Mouse (Mus musculus): ENCODE measurements at regions not wholly inside any gene's neighbourhood (a gene's known extent, or its start where the extent isn't known, plus 50 kb on each side); places are given as distances from the start of the nearest gene placed in this dataset.
A peak's percentile ranks its signal among the peaks of the same experiment; 100 is the strongest.

DNA sequence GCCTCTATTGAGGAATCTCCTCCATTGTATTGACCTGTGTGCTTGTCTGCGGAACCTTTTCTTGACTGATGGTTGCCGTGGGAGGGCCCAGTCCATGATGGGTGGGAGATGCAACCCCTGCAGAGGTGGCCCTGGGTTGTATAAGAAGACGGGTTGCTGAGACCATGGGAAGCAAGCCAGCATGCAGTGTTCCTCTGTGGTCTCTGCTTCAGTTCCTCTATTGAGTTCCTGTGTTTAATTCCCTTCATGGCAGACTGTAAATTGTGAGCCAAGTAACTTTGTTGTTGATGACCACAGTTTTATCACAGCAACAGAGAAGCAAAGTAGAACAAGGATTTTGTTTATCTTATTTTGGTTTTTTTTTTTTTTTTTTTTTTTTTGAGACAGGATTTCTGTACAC is 70.9 kb upstream of the Slc1a4 start:
- TF ChIP-seq CTCF (IDR thresholded peaks at IDR 0.05; ENCODE audit: extremely low read depth, insufficient read depth, insufficient read length, insufficient replicate concordance), result no peak
- no peak for TF ChIP-seq POLR2A (IDR thresholded peaks at IDR 0.05; ENCODE audit: low read depth, low read length)
- H3K36me3 ChIP-seq (ENCODE audit: control insufficient read depth, insufficient read depth, low read length), result no peaks in the 10 kb centered on the region
- no peaks in the 10 kb centered on the region; the same call in 1 of the 2 replicates for H3K4me1 ChIP-seq (ENCODE audit: control insufficient read depth, insufficient read depth, insufficient read length)
- no peaks in the 10 kb centered on the region for H3K27me3 ChIP-seq (ENCODE audit: control insufficient read depth, insufficient read depth, low read length)
- no peak overlapping the region for H3K27ac ChIP-seq (ENCODE audit: insufficient read depth, low read length)
- WGBS, result 36% methylated on average over 3 of the region's 3 CpGs
- DNase-seq (ENCODE audit: low read depth in 1 of 2, low spot score in 2 of 2), result no peak
- H3K4me3 ChIP-seq (ENCODE audit: extremely low read depth, insufficient read depth, insufficient read length), result no peak overlapping the region

DNA sequence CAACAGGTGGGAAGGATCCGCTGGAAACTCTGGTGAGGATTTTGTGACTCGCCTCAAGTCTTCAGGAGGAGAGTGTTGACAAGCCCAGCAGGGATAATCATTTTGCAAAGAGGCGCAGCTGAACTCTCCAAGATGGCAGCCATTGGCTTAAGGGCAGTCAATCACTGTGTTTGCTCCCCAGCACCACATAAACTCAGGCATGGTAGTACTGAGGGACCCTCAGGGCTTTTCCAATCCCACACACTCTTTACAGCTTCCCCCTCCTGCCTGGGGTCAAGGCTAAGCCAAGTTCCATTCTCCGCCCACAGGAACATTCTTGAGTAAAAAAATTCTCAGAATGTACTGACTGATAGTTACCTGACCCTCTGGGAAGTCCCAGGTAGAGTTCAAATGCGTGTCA is 72.0 kb upstream of the Slc1a4 start:
- Histone ChIP-seq H3K4me3 (ENCODE audit: extremely low read depth, insufficient read depth, insufficient read length) (no peak overlapping the region), H3K4me1 (ENCODE audit: control insufficient read depth, insufficient read depth, insufficient read length) (no peaks in the 10 kb centered on the region; the same call in 1 of the 2 replicates), H3K27me3 (ENCODE audit: control insufficient read depth, insufficient read depth, low read length) (no peaks in the 10 kb centered on the region), H3K27ac (ENCODE audit: insufficient read depth, low read length) (no peak overlapping the region), H3K36me3 (ENCODE audit: control insufficient read depth, insufficient read depth, low read length) (no peaks in the 10 kb centered on the region)
- DNase-seq (ENCODE audit: low read depth in 1 of 2, low spot score in 2 of 2), result no peak
- TF ChIP-seq POLR2A (IDR thresholded peaks at IDR 0.05; ENCODE audit: low read depth, low read length), result no peak
- TF ChIP-seq CTCF (IDR thresholded peaks at IDR 0.05; ENCODE audit: extremely low read depth, insufficient read depth, insufficient read length, insufficient replicate concordance), result no peak
- WGBS, result 92% methylated on average over 5 of the region's 5 CpGs

DNA sequence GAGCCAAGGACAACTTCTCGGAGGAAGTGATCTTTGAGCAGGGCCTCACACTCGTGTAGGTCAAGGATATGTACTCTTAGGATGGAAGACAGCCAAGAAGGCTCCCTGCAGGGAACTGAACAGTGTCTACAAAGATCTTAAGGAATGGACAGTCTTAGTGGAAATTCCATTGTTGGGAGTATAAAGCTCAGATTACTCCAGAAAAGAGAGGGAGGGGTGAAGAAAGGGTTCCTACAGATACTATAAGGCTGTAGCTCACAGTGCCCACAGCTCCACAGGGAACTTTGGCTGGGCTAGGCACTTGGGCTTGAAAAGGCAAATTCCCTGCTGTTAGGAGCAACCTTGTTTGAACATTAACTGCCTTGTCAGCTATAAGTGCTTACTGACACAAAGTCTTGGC is 85.6 kb upstream of the Slc1a4 start:
- no peak overlapping the region for H3K27ac ChIP-seq (ENCODE audit: insufficient read depth, low read length)
- no peak for TF ChIP-seq POLR2A (IDR thresholded peaks at IDR 0.05; ENCODE audit: low read depth, low read length)
- TF ChIP-seq CTCF (IDR thresholded peaks at IDR 0.05; ENCODE audit: extremely low read depth, insufficient read depth, insufficient read length, insufficient replicate concordance), result no peak
- H3K4me3 ChIP-seq (ENCODE audit: extremely low read depth, insufficient read depth, insufficient read length), result no peak overlapping the region
- H3K4me1 ChIP-seq (ENCODE audit: control insufficient read depth, insufficient read depth, insufficient read length), result no peaks in the 10 kb centered on the region
- H3K36me3 ChIP-seq (ENCODE audit: control insufficient read depth, insufficient read depth, low read length), result no peaks in the 10 kb centered on the region
- WGBS, result 83% methylated on average over 2 of the region's 2 CpGs
- H3K27me3 ChIP-seq (ENCODE audit: control insufficient read depth, insufficient read depth, low read length), result no peaks in the 10 kb centered on the region
- DNase-seq (ENCODE audit: low read depth in 1 of 2, low spot score in 2 of 2), result no peak

DNA sequence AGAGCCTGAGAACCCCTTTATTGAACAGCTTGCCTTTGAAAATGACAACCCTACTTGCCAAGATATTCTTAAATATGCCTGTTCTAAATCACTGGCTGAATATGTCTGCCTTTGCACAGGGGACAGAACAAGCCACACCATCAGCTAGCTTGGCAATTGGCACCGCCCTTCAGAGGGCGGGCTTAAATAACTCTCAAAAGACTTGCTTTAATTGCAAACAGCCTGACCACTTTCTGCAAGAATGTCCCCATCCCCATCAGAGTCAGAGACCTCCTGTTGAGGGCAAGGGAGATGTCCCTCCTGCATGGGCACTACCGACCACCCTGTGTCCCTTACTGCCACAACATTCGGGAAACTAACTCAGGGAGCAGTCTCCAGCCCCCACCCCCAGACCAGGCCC is 88.4 kb upstream of the Slc1a4 start:
- Histone ChIP-seq H3K36me3 (ENCODE audit: control insufficient read depth, insufficient read depth, low read length) (no peaks in the 10 kb centered on the region), H3K27me3 (ENCODE audit: control insufficient read depth, insufficient read depth, low read length) (no peaks in the 10 kb centered on the region), H3K4me3 (ENCODE audit: extremely low read depth, insufficient read depth, insufficient read length) (no peak overlapping the region), H3K27ac (ENCODE audit: insufficient read depth, low read length) (no peak overlapping the region), H3K4me1 (ENCODE audit: control insufficient read depth, insufficient read depth, insufficient read length) (no peaks in the 10 kb centered on the region)
- TF ChIP-seq CTCF (IDR thresholded peaks at IDR 0.05; ENCODE audit: extremely low read depth, insufficient read depth, insufficient read length, insufficient replicate concordance) (no peak), POLR2A (IDR thresholded peaks at IDR 0.05; ENCODE audit: low read depth, low read length) (no peak)
- 90% methylated on average over 4 of the region's 4 CpGs for WGBS
- DNase-seq (ENCODE audit: low read depth in 1 of 2, low spot score in 2 of 2), result no peak

DNA sequence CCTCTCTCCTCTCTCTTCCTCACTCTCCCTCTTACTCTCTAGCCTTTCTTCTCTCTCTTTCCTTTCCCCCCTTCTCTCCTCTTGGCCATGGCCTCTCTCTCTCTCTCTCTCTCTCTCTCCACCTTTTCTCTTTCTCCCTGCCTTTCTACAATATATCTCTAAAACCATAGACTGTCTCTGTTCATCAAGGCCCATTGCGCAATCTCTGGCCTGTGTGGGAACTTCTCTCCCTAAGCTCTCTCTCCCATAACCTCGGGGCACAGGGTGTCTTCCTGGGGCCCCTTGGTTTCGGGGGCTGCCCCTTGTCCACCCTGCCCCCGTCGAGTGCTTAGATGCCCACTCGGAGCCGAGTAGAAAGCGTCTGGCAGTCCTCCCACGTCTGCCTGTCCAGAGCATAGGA is 103.5 kb upstream of the Slc1a4 start:
- Histone ChIP-seq H3K27me3 (ENCODE audit: control insufficient read depth, insufficient read depth, low read length) (no peaks in the 10 kb centered on the region), H3K4me3 (ENCODE audit: extremely low read depth, insufficient read depth, insufficient read length) (no peak overlapping the region), H3K4me1 (ENCODE audit: control insufficient read depth, insufficient read depth, insufficient read length) (no peaks in the 10 kb centered on the region), H3K27ac (ENCODE audit: insufficient read depth, low read length) (no peak overlapping the region), H3K36me3 (ENCODE audit: control insufficient read depth, insufficient read depth, low read length) (no peaks in the 10 kb centered on the region)
- DNase-seq (ENCODE audit: low read depth in 1 of 2, low spot score in 2 of 2), result no peak
- WGBS, result 72% methylated on average over 9 of the region's 9 CpGs
- no peak for TF ChIP-seq CTCF (IDR thresholded peaks at IDR 0.05; ENCODE audit: extremely low read depth, insufficient read depth, insufficient read length, insufficient replicate concordance)
- no peak for TF ChIP-seq POLR2A (IDR thresholded peaks at IDR 0.05; ENCODE audit: low read depth, low read length)

DNA sequence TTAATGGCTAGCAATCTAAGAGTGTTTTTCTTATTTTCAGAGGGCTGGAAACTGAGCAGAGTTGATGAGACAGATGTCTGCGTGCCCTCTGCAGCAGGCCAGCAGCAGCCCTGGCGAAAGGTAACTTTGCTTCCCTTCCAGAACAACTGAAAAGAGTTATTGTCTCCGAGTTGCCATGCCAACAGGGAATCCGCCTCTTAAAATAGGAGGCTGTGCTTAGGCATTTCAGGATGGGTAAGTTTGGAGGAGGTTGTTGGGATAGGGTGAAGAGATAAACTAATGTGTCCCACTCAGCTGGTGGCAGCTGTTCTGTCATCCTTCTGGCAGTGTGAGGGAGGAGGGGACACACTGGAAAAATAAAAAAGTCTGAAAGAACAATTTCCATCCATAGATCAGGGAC is 100.6 kb upstream of the Sertad2 start:
- DNase-seq (ENCODE audit: low read depth in 1 of 2, low spot score in 2 of 2), result no peak
- Histone ChIP-seq H3K4me1 (ENCODE audit: control insufficient read depth, insufficient read depth, insufficient read length) (no peaks in the 10 kb centered on the region), H3K27ac (ENCODE audit: insufficient read depth, low read length) (no peak overlapping the region), H3K27me3 (ENCODE audit: control insufficient read depth, insufficient read depth, low read length) (no peaks in the 10 kb centered on the region), H3K4me3 (ENCODE audit: extremely low read depth, insufficient read depth, insufficient read length) (no peak overlapping the region), H3K36me3 (ENCODE audit: control insufficient read depth, insufficient read depth, low read length) (no peaks in the 10 kb centered on the region)
- WGBS, result 77% methylated on average over 4 of the region's 4 CpGs
- TF ChIP-seq CTCF (IDR thresholded peaks at IDR 0.05; ENCODE audit: extremely low read depth, insufficient read depth, insufficient read length, insufficient replicate concordance), result no peak
- no peak for TF ChIP-seq POLR2A (IDR thresholded peaks at IDR 0.05; ENCODE audit: low read depth, low read length)

DNA sequence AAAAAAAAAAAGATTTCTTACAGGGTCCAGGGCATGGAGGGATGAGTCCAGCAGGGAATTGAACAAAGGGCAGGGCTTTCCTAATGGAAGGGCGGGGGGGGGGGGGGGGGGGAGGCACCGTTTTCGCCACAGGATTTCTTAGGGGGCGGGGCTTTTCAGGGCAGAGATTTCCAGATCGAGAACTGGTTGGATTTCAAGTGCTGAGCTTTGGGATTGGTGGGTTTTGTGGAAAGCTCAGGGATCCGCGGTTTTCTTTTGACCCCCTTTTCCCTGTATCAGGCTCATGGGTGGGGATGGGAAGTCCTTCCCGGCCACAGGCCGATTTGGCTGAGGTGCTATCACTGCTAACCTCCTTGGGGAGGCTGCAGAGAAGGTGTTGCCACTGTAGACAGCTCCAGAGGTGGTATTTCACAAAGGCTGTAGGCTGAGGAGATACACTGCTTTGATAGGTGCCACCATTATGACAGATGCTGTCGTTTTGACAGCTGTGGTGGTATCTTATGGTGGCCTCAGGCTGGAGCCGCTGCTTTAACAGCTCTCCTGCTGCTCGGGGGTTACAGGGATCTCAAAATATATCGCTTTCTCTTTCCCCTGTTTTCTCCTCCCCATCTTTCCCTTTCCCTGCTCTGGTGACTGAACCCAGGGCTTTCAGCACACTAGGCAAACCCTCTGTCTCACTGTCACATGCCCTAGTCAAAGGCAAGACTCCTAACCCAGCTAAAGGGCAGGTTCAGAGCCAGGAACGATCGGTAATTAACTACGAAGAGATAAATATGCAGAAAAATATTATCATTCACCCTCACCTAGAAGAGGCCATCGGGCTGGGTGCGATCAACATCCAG is 97.8 kb upstream of the Sertad2 start:
- no peak for DNase-seq (ENCODE audit: low read depth in 1 of 2, low spot score in 2 of 2)
- Histone ChIP-seq H3K27ac (ENCODE audit: insufficient read depth, low read length) (no peak overlapping the region), H3K4me1 (ENCODE audit: control insufficient read depth, insufficient read depth, insufficient read length) (no peaks in the 10 kb centered on the region), H3K4me3 (ENCODE audit: extremely low read depth, insufficient read depth, insufficient read length) (0 out of 2 replicates have a peak overlapping the region, but pooled peaks have one; percentile 27), H3K36me3 (ENCODE audit: control insufficient read depth, insufficient read depth, low read length) (no peaks in the 10 kb centered on the region), H3K27me3 (ENCODE audit: control insufficient read depth, insufficient read depth, low read length) (no peaks in the 10 kb centered on the region)
- WGBS, result 18% methylated on average over 17 of the region's 18 CpGs
- TF ChIP-seq CTCF (IDR thresholded peaks at IDR 0.05; ENCODE audit: extremely low read depth, insufficient read depth, insufficient read length, insufficient replicate concordance) (no peak), POLR2A (IDR thresholded peaks at IDR 0.05; ENCODE audit: low read depth, low read length) (no peak)

All from spleen, adult 2 months (tissue).